Mouse (Mus musculus): ENCODE results near the gene Osbpl6.

GRCm38 (mm10) chr2:76386531-76386930 is 19.8 kb upstream of the Osbpl6 start:
- no peak for TF ChIP-seq CTCF (IDR thresholded peaks at IDR 0.05; ENCODE audit: borderline replicate concordance, insufficient read depth, low read depth, low read length)
- TF ChIP-seq POLR2A (IDR thresholded peaks at IDR 0.05; ENCODE audit: borderline replicate concordance, insufficient read depth, low read length) = no peak
